Mouse (Mus musculus) brown adipose tissue, adult 24 weeks (tissue): ENCODE results near the gene Cmtm2a. TPM values are rescaled to one million over a fixed set of nuclear protein-coding genes. Genes with fewer than 3 reads are reported as not detected.

Experiments
- H3K27ac ChIP-seq: fragments of 200-500 bp; replicated peaks from 2 replicates; pipeline ENCODE4 v1.5.1; 2012; ENCODE audit warnings: low read depth, mild to moderate bottlenecking, low read length
- H3K4me1 ChIP-seq: fragments of 200-500 bp; 2 replicates; pipeline ENCODE4 v1.6.1; 2012; ENCODE audit warnings: low read length, mixed read lengths; ENCODE audit not compliant: control insufficient read depth, insufficient read depth, insufficient read length
- H3K4me3 ChIP-seq: fragments of 200-500 bp; 2 replicates; pipeline ENCODE4 v1.5.1; 2012; ENCODE audit warnings: low read depth, mild to moderate bottlenecking, low read length, moderate library complexity; ENCODE audit not compliant: insufficient read depth
- polyA plus RNA-seq: library from polyadenylated mRNA; stranded (reverse); fragments of >200 nt; gene quantifications from 2 replicates; pipeline ENCODE4 v1.2.4, GENCODE M21; 2012; ENCODE audit not compliant: missing spikeins, insufficient read depth, insufficient read length

Cmtm2a gene
- polyA plus RNA-seq, 1 experiment, result not detected

DNA sequence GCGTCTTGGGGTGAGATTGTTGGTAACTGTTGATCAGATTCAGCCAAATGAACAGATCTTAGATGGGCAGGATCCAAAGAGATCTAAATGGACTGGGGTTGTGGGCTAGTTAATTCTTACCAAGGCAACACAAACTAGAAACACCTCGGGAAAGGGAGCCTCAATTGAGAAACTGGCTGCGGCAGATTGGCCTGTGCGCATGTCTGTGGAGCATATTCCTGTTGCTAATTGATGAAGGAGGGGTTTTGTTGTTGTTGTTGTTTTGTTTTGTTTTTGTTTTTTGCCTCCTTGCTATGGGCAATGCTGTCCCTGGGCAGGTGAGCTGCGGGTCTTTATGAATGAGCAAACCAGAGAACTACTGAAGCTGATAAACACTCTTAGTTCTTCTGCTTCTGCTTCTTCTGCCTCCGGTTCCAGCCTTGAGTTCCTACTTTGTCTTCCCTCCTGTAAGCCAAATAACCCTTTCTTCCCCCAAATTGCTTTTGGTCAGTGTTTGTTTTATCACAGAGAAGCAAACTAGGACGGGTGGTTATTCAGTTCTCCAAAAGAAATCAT lies 43.5 kb downstream of the Cmtm2a start:
- H3K4me1 ChIP-seq, result peaks cover 9% of the 10 kb centered on the region
- H3K4me3 ChIP-seq, result no peak overlapping the region
- H3K27ac ChIP-seq, result no peak overlapping the region

DNA sequence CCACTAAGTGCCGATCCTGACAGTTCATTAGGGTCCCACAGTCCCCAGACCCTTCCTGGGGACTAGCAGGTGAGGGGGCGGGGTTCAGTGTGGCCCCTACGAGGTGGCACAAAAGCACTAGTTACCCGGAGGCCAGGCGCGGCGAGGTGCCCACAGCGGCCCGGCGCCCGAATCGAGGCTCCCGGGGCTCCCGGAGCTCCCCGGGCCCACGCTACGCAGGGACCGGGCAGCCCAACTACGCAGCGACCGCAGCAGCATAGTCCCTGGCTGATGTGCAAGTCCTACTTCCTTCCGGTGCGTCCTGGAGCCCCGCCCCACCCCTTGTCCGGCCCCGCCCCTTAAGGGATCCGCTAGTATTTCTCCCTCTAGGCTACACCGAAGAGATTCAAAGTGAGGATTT lies 44.7 kb downstream of the Cmtm2a start, which contains the start of gene Tk2:
Gene Tk2 (minus strand): TSS at position 283 of the 400 bp plus-strand sequence.
- Histone ChIP-seq H3K4me1 (peaks cover 9% of the 10 kb centered on the region), H3K27ac (peak within 1 kb of the TSS; percentile 86)

DNA sequence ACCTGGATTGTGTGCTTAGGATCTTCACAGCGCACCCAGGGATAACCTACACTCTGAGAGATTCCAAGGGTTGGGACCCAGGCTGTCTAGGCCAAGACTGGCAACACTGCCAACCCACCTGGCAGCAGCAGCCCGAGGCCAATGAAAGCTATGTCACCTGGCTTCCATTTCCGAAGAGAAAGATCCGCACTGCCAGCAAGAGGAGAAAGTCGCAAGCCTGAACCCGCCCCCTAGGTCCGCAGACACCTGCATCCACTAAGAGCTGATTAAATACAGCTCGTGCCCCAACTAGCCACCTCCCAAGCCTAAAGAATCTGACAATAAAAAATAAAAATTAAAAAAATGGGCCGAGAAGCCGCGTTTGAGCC lies 45.1 kb downstream of the Cmtm2a start:
- Histone ChIP-seq H3K27ac (peak overlapping the region; percentile 44), H3K4me1 (peaks cover 9% of the 10 kb centered on the region), H3K4me3 (peak overlapping the region; percentile 89)

More for the DNA sequence above, 44.7 kb downstream of the Cmtm2a start, which contains the start of gene Tk2:
- peak within 1 kb of the TSS; percentile 89 for H3K4me3 ChIP-seq

DNA sequence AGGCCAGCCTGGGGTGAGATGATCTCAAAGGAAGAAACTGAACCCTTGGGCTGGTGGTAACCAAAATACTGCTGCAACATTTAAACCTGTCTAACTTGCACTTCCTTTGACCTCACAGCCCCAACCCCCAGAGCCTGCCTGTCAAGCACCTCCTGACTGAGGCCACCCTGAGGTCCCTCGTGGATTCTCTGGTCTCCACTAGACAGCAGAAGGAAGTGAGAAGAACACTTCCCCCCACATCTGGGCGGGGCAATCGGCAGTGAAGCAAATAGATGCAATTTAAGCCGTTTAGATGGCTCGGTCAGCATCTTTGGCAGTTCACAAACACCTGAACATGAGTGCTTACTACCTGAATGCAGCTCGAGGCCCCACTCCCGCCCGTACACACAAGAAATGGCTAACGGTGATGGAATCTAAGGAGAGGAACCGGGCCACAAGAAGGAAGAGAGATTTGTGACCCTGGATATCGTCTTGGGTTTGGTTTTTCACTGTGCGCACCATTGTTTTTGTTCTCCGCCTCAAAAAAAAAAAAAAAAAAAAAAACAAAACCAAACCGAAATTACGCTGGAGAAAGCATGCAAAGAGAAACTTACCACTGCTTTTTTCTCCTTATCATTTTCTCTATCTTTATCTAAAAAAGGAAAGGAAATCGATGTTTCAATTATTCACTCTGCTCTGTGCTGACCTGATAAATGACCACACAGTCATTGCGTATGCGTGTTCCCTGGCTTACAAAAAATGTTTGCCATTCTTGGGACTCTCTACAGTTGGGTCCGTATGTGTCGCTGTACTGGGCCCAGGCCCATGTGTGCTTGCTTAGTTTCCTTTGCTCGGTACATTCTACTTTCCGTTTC lies 45.7 kb downstream of the Cmtm2a start:
- Histone ChIP-seq H3K27ac (peak overlapping the region; percentile 34; the same call in 1 of the 2 replicates), H3K4me3 (peak overlapping the region; percentile 89), H3K4me1 (peaks cover 9% of the 10 kb centered on the region)

- Histone ChIP-seq H3K4me1 (peaks cover 9% of the 10 kb centered on the region), H3K27ac (0 out of 2 replicates have a peak overlapping the region, but pooled peaks have one; percentile 5), H3K4me3 (no peak overlapping the region)
Measured at GRCm38 (mm10) chr8:104246621-104247020, 46.4 kb downstream of the Cmtm2a start.

- H3K27ac ChIP-seq, result no peak overlapping the region
- peaks cover 4% of the 10 kb centered on the region for H3K4me1 ChIP-seq
- no peak overlapping the region for H3K4me3 ChIP-seq
Measured at GRCm38 (mm10) chr8:104242038-104242644, 50.8 kb downstream of the Cmtm2a start.

GRCm38 (mm10) chr8:104239418-104239861 lies 53.5 kb downstream of the Cmtm2a start:
- no peak overlapping the region for H3K4me3 ChIP-seq
- no peaks in the 10 kb centered on the region for H3K4me1 ChIP-seq
- H3K27ac ChIP-seq, result 0 out of 2 replicates have a peak overlapping the region, but pooled peaks have one; percentile 16

- Histone ChIP-seq H3K4me1 (no peaks in the 10 kb centered on the region), H3K4me3 (no peak overlapping the region), H3K27ac (no peak overlapping the region)
Measured at GRCm38 (mm10) chr8:104234573-104234972, 58.4 kb downstream of the Cmtm2a start.

- Histone ChIP-seq H3K4me1 (no peaks in the 10 kb centered on the region), H3K27ac (no peak overlapping the region), H3K4me3 (no peak overlapping the region)
Measured at GRCm38 (mm10) chr8:104232919-104233318, 60.1 kb downstream of the Cmtm2a start.

- H3K4me1 ChIP-seq, result no peaks in the 10 kb centered on the region
- H3K27ac ChIP-seq, result no peak overlapping the region
- no peak overlapping the region for H3K4me3 ChIP-seq
Measured at GRCm38 (mm10) chr8:104232039-104232438, 60.9 kb downstream of the Cmtm2a start.

Other genes starting within 250 kb of the Cmtm2a start
- 53.4 and 61.0 TPM in 2 replicates for gene Cdh5, start 191.6 kb downstream of the Cmtm2a start, polyA plus RNA-seq
- 0.54 TPM in 1 of 2 replicates, not detected in the other for gene Bean1, start 122.7 kb downstream of the Cmtm2a start, polyA plus RNA-seq
- 13.1 and 16.8 TPM in 2 replicates for gene Tk2, start 44.6 kb downstream of the Cmtm2a start, polyA plus RNA-seq
- gene Cklf, start 42.3 kb downstream of the Cmtm2a start, polyA plus RNA-seq, result 3.8 TPM in 1 of 2 replicates, not detected in the other
- not detected in 2 replicates for gene Gm45711, start 16.9 kb upstream of the Cmtm2a start, polyA plus RNA-seq
- gene Cmtm1, start 17.0 kb upstream of the Cmtm2a start, polyA plus RNA-seq, result not detected in 2 replicates
- gene Gm11020, start 28.4 kb upstream of the Cmtm2a start, polyA plus RNA-seq, result not detected in 2 replicates
- gene Cmtm2b, start 29.0 kb upstream of the Cmtm2a start, polyA plus RNA-seq, result not detected in 2 replicates
- 12.1 and 15.1 TPM in 2 replicates for gene Cmtm3, start 46.2 kb upstream of the Cmtm2a start, polyA plus RNA-seq
- 21.5 and 32.4 TPM in 2 replicates for gene Cmtm4, start 102.6 kb upstream of the Cmtm2a start, polyA plus RNA-seq
- 29.1 and 29.3 TPM in 2 replicates for gene Dync1li2, start 149.9 kb upstream of the Cmtm2a start, polyA plus RNA-seq
- gene Terb1, start 216.7 kb upstream of the Cmtm2a start, polyA plus RNA-seq, result not detected in 2 replicates
- gene Nae1, start 241.5 kb upstream of the Cmtm2a start, polyA plus RNA-seq, result 33.8 and 36.6 TPM in 2 replicates
- 2.8 and 3.6 TPM in 2 replicates for gene Car7, start 241.5 kb upstream of the Cmtm2a start, polyA plus RNA-seq